Mouse (Mus musculus) heart, adult 2 months (tissue): Measurements from ENCODE around the gene Habp4. TPM values are rescaled to one million over a fixed set of nuclear protein-coding genes. Genes with fewer than 3 reads are reported as not detected.

ENCODE experiments used
- DNase-seq, 2 experiments: peaks; one replicate each; pipeline ENCODE4 v3.0.0; 2021
- H3K27ac ChIP-seq: fragments of 200-600 bp; 2 replicates; pipeline ENCODE4 v1.8.1; 2022
- H3K27me3 ChIP-seq: fragments of 200-500 bp; 2 replicates; pipeline ENCODE4 v1.6.1; 2012; ENCODE audit warnings: mild to moderate bottlenecking, low read length, inconsistent platforms, mixed read lengths; ENCODE audit not compliant: control insufficient read depth, insufficient read depth
- H3K36me3 ChIP-seq: fragments of 200-500 bp; 2 replicates; pipeline ENCODE4 v1.6.1; 2012; ENCODE audit warnings: low read length, inconsistent platforms; ENCODE audit not compliant: control insufficient read depth, insufficient read depth
- H3K4me1 ChIP-seq: fragments of 200-500 bp; 2 replicates; pipeline ENCODE4 v1.6.1; 2011; ENCODE audit warnings: low read length; ENCODE audit not compliant: control insufficient read depth, insufficient read depth
- H3K4me3 ChIP-seq: fragments of 200-600 bp; 2 replicates; pipeline ENCODE4 v1.8.1; 2022
- H3K79me2 ChIP-seq: fragments of 200-500 bp; replicated peaks from 2 replicates; pipeline ENCODE4 v1.6.1; 2012; ENCODE audit warnings: mild to moderate bottlenecking, inconsistent platforms, low read length, moderate library complexity, mixed read lengths; ENCODE audit not compliant: control insufficient read depth, insufficient read depth
- H3K9ac ChIP-seq: fragments of 200-500 bp; 2 replicates; pipeline ENCODE4 v1.6.1; 2012; ENCODE audit warnings: low read depth, mild to moderate bottlenecking, control low read depth, inconsistent platforms, low read length, mixed read lengths
- CTCF ChIP-seq: fragments of 200-600 bp; IDR thresholded peaks from 2 replicates; pipeline ENCODE4 v1.8.1; 2022; ENCODE audit warnings: antibody characterized with exemption, mild to moderate bottlenecking, moderate library complexity
- EP300 ChIP-seq: fragments of 200-500 bp; IDR thresholded peaks from 2 replicates; pipeline ENCODE4 v1.6.1; 2011; ENCODE audit warnings: low read depth, low read length, control low read depth; ENCODE audit not compliant: insufficient read depth
- POLR2A ChIP-seq: fragments of 200-500 bp; IDR thresholded peaks from 2 replicates; pipeline ENCODE4 v1.6.1; 2011; ENCODE audit warnings: mild to moderate bottlenecking, low read depth, low read length, control low read depth; ENCODE audit not compliant: insufficient read depth
- WGBS: fragments of 180-500 bp; shearing (Covaris S2); methylation state at CpG from one replicate; pipeline ENCODE4 v1.1.7; 2018; 5-methylcytosine and 5-hydroxymethylcytosine counted together
- intact Hi-C: fragments of 180-260 bp; cut with DNase I; formaldehyde crosslinking; loops from one replicate; pipeline ENCODE4 v1.15.1; 2025
- polyA plus RNA-seq: library from polyadenylated mRNA; depleted of rRNA; stranded (reverse); fragments of >200 nt; gene quantifications from 2 replicates; pipeline ENCODE4 v1.2.3, GENCODE M21; 2012
- total RNA-seq, 2 experiments: library from RNA; stranded (reverse); gene quantifications; 2 replicates each; pipeline ENCODE4 v1.2.3; 2021

The Habp4 gene
- total and polyA plus RNA-seq, 3 experiments = 29.3 to 48.2 (median 47.7) TPM

GRCm38 (mm10) chr13:64185176-64185575 lies 23.6 kb downstream of the Habp4 start:
- H3K36me3 ChIP-seq = no peaks in the 10 kb centered on the region
- WGBS = 55% methylated on average over 7 of the region's 7 CpGs
- no peak overlapping the region for H3K27ac ChIP-seq
- no peak for DNase-seq
- H3K79me2 ChIP-seq = no peaks in the 10 kb centered on the region
- TF ChIP-seq CTCF (no peak), POLR2A (no peak), EP300 (no peak)
- H3K27me3 ChIP-seq = no peaks in the 10 kb centered on the region
- H3K4me3 ChIP-seq = no peak overlapping the region
- no peaks in the 10 kb centered on the region for H3K4me1 ChIP-seq
- H3K9ac ChIP-seq = no peak overlapping the region
- intact Hi-C loops = no loop called here

DNA sequence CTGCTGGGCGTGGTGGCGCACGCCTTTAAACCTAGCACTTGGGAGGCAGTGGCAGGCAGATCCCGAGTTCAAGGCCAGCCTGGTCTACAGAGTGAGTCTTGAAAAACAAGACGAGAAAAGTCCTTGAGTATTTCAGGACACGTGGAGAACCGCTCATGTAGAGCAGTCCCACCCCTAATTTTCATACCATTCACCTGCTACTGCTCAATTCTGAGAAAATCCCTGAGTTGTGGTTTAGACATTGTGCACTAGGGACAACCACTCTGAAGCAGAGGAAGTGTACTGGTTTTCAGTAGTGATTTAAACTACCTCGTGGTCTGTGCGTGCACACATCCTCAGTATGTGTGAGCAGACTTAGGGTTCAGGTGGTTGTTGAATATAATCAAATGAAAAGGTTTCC lies 24.0 kb downstream of the Habp4 start:
- H3K27me3 ChIP-seq = no peaks in the 10 kb centered on the region
- no peak overlapping the region for H3K27ac ChIP-seq
- H3K36me3 ChIP-seq = no peaks in the 10 kb centered on the region
- no peak overlapping the region for H3K9ac ChIP-seq
- H3K4me1 ChIP-seq = no peaks in the 10 kb centered on the region
- no peak overlapping the region for H3K4me3 ChIP-seq
- no peak for DNase-seq
- intact Hi-C loops = no loop called here
- H3K79me2 ChIP-seq = no peaks in the 10 kb centered on the region
- WGBS = 89% methylated on average over 9 of the region's 9 CpGs
- TF ChIP-seq EP300 = no peak
- TF ChIP-seq POLR2A = no peak
- TF ChIP-seq CTCF = no peak

GRCm38 (mm10) chr13:64186516-64186915 lies 24.9 kb downstream of the Habp4 start:
- TF ChIP-seq CTCF (no peak), POLR2A (no peak), EP300 (no peak)
- WGBS = 89% methylated on average over 4 of the region's 4 CpGs
- Histone ChIP-seq H3K4me3 (no peak overlapping the region), H3K27ac (no peak overlapping the region), H3K9ac (no peak overlapping the region), H3K27me3 (no peaks in the 10 kb centered on the region), H3K36me3 (no peaks in the 10 kb centered on the region), H3K4me1 (no peaks in the 10 kb centered on the region), H3K79me2 (no peaks in the 10 kb centered on the region)
- intact Hi-C loops = no loop called here
- DNase-seq = no peak

DNA sequence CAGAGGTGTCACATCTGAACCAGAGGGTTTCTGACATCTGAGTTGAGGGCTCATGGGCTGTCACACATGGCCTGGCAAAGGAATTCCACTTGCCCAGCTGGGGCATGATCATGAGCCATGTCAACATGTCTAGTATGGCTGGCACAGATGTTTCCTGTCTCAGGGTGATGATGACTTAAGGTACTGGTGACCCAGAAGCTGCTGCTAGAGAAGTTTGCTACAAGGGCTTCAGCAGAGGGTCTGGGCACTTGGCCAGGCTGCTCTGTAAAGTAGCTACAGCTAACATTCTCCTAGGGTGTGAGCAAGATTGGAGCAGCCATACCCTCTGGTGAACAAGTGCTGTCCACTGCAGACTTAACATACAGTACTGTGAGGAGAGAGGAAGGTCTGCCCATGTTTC lies 25.4 kb downstream of the Habp4 start:
- no peaks in the 10 kb centered on the region for H3K36me3 ChIP-seq
- intact Hi-C loops = no loop called here
- H3K4me1 ChIP-seq = no peaks in the 10 kb centered on the region
- H3K27ac ChIP-seq = no peak overlapping the region
- DNase-seq = no peak
- no peak overlapping the region for H3K9ac ChIP-seq
- no peak for TF ChIP-seq EP300
- TF ChIP-seq POLR2A = no peak
- no peak for TF ChIP-seq CTCF
- H3K79me2 ChIP-seq = no peaks in the 10 kb centered on the region
- no peaks in the 10 kb centered on the region for H3K27me3 ChIP-seq
- no peak overlapping the region for H3K4me3 ChIP-seq

- Histone ChIP-seq H3K4me3 (no peak overlapping the region), H3K27ac (no peak overlapping the region), H3K79me2 (no peaks in the 10 kb centered on the region), H3K36me3 (no peaks in the 10 kb centered on the region), H3K9ac (no peak overlapping the region), H3K4me1 (no peaks in the 10 kb centered on the region), H3K27me3 (no peaks in the 10 kb centered on the region)
- no peak for TF ChIP-seq CTCF
- no peak for TF ChIP-seq POLR2A
- no peak for TF ChIP-seq EP300
- DNase-seq = no peak
- WGBS = 80% methylated on average over 6 of the region's 6 CpGs
- intact Hi-C loops = no loop called here
Measured at GRCm38 (mm10) chr13:64197899-64198298, 36.3 kb downstream of the Habp4 start.

GRCm38 (mm10) chr13:64198310-64198709 lies 36.7 kb downstream of the Habp4 start:
- H3K27ac ChIP-seq = no peak overlapping the region
- H3K36me3 ChIP-seq = no peaks in the 10 kb centered on the region
- H3K79me2 ChIP-seq = no peaks in the 10 kb centered on the region
- intact Hi-C loops = no loop called here
- H3K4me3 ChIP-seq = no peak overlapping the region
- no peak overlapping the region for H3K9ac ChIP-seq
- no peak for DNase-seq
- no peaks in the 10 kb centered on the region for H3K4me1 ChIP-seq
- no peaks in the 10 kb centered on the region for H3K27me3 ChIP-seq
- WGBS = 94% methylated on average over 4 of the region's 4 CpGs
- no peak for TF ChIP-seq POLR2A
